ENCODE assay signal across 36 mouse cellular contexts in the genomic region with DNA sequence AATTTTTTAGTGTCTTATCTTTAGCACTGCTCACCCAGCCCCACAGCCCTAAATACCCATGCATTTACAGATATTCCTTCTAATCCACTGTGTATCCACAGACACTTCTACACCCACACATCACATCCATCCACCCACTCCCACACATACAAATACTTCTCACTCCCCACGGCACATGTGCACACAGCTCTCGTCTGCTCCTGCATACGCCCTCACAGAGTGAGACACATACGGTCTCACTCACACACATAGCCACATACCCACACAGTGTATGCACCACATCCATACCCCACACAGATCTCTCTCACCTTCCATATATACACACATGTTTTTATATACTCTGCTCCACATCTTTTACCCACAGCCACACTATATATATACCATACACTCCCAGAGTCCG. TPM values are rescaled to one million over a fixed set of nuclear protein-coding genes. Genes with fewer than 3 reads are reported as not detected.
A peak's percentile ranks its signal among the peaks of the same experiment; 100 is the strongest.
DNase-seq lines count a peak whose midpoint lies in the region; ATAC-seq and TF ChIP-seq lines count a peak whose summit lies in the region.
"Had no signal": no experiment of that assay in that cellular context is flagged by ENCODE, and none has a peak within 500 bp of the region (broad histone marks: within the 10 kb centered on the region; RNA-seq: fewer than 3 reads in every experiment).

No protein-coding gene starts in this region.

- H3K4me3 ChIP-seq in layer of hippocampus, adult 2 months, result no peak overlapping the region
- H3K4me3 ChIP-seq in forebrain, embryonic 14.5 days (ENCODE audit: low read depth, low read length), result no peak overlapping the region
- H3K4me3 ChIP-seq: embryonic facial prominence, embryonic 10.5 days; embryonic facial prominence, embryonic 13.5 days; erythroblast, embryonic 14.5 days; forebrain, embryonic 12.5 days; gastrocnemius, adult 2 months; hindbrain, embryonic 12.5 days; hindbrain, embryonic 15.5 days had no signal

- no peak for TF ChIP-seq CTCF in layer of hippocampus, adult 2 months (conservative IDR thresholded peaks at IDR 0.05)

- H3K9me3 ChIP-seq in forebrain, embryonic 14.5 days (replicated peaks; ENCODE audit: control insufficient read depth, low read length), result no peaks in the 10 kb centered on the region
- H3K9me3 ChIP-seq: embryonic facial prominence, embryonic 10.5 days; embryonic facial prominence, embryonic 13.5 days; forebrain, embryonic 12.5 days; hindbrain, embryonic 12.5 days; hindbrain, embryonic 15.5 days had no signal

- H3K36me3 ChIP-seq in forebrain, embryonic 14.5 days (ENCODE audit: control insufficient read depth, insufficient read depth, low read length), result peaks cover 27% of the 10 kb centered on the region
- H3K36me3 ChIP-seq: embryonic facial prominence, embryonic 10.5 days; embryonic facial prominence, embryonic 13.5 days had no signal

- peak in 1 of 2 experiments; percentile 39 for DNase-seq in layer of hippocampus, adult 2 months (ENCODE audit: low spot score in 2 of 2)
- no peak for DNase-seq in layer of hippocampus, adult 9-10 months (ENCODE audit: low spot score)
- DNase-seq in right cerebral cortex, adult 2 months (ENCODE audit: low spot score in 2 of 2), result peak; percentile 48 to 55
- DNase-seq in right cerebral cortex, postnatal 4 days, result no peak
- peak; percentile 57 for DNase-seq in telencephalon, adult 2 months (ENCODE audit: low read depth, low spot score)
- DNase-seq in forebrain, embryonic 14.5 days (ENCODE audit: low spot score), result no peak
- DNase-seq: adrenal gland, adult 2 months; adrenal gland, postnatal 14 days; cerebellum, adult 11-12 months; cerebellum, adult 8-10 months; cerebellum, postnatal 10 days; cerebellum, postnatal 36 days; embryo, embryonic 11 days; gastrocnemius, adult 2 months; gastrocnemius, postnatal 14 days; heart, adult 11 months had no signal

- peak overlapping the region; percentile 55; the same call in 1 of the 2 replicates for H3K27ac ChIP-seq in layer of hippocampus, adult 2 months
- no peak overlapping the region for H3K27ac ChIP-seq in forebrain, embryonic 14.5 days (ENCODE audit: low read depth, low read length)
- H3K27ac ChIP-seq: embryonic facial prominence, embryonic 10.5 days; embryonic facial prominence, embryonic 13.5 days; forebrain, embryonic 12.5 days; gastrocnemius, adult 2 months; hindbrain, embryonic 12.5 days; hindbrain, embryonic 15.5 days had no signal

- H3K27me3 ChIP-seq in forebrain, embryonic 14.5 days (replicated peaks; ENCODE audit: control insufficient read depth, insufficient read depth, low read length), result no peaks in the 10 kb centered on the region
- H3K27me3 ChIP-seq: hindbrain, embryonic 15.5 days had no signal

- H3K4me1 ChIP-seq in forebrain, embryonic 14.5 days (ENCODE audit: control insufficient read depth, insufficient read depth, low read length), result 0 out of 2 replicates have a peak, but pooled peaks cover under 1% of the 10 kb centered on the region
- H3K4me1 ChIP-seq: embryonic facial prominence, embryonic 10.5 days; embryonic facial prominence, embryonic 13.5 days had no signal

- 91% methylated on average over 5 of the region's 5 CpGs for WGBS in forebrain, embryonic 14.5 days

- no peak overlapping the region for H3K4me2 ChIP-seq in forebrain, embryonic 14.5 days (ENCODE audit: low read length)
- H3K4me2 ChIP-seq: embryonic facial prominence, embryonic 13.5 days; forebrain, embryonic 12.5 days; heart, embryonic 11.5 days; hindbrain, embryonic 12.5 days; hindbrain, embryonic 15.5 days had no signal

- no peak overlapping the region for H3K9ac ChIP-seq in forebrain, embryonic 14.5 days (ENCODE audit: low read length)
- H3K9ac ChIP-seq: embryonic facial prominence, embryonic 13.5 days; forebrain, embryonic 12.5 days; hindbrain, embryonic 12.5 days; hindbrain, embryonic 15.5 days had no signal

- ATAC-seq in forebrain, embryonic 14.5 days, result no peak
- ATAC-seq: CD4-positive, CD25-positive, alpha-beta regulatory T cell, adult 4 months; forebrain, embryonic 16.5 days had no signal

RNA-seq across cellular contexts. Expression of gene Nlgn3, which starts 10.3 kb away (rescaled TPM):
- 100 to 1,000 TPM; 178 to 182 TPM for total RNA-seq in layer of hippocampus, adult 2 months (2021)
- polyA plus RNA-seq in forebrain, embryonic 14.5 days (2014; fragmentation: Nextera tagmentation; extraction: Ambion mirVana), result 55.3 and 75.0 TPM in 2 replicates
- total RNA-seq: hematopoietic stem cell, adult 5-6 weeks had no signal
- polyA plus RNA-seq: C2C12; erythroblast, embryonic 14.5 days had no signal

RNA-seq across cellular contexts. Expression of gene Med12, which starts 35.5 kb away (rescaled TPM):
- 10 to 100 TPM; 29.5 to 36.6 TPM for total RNA-seq in layer of hippocampus, adult 2 months (2021)
- polyA plus RNA-seq in forebrain, embryonic 14.5 days (2014; fragmentation: Nextera tagmentation; extraction: Ambion mirVana), result 24.7 and 25.0 TPM in 2 replicates

RNA-seq across cellular contexts. Expression of gene Gm20489, which starts 40.5 kb away (rescaled TPM):
- total RNA-seq in layer of hippocampus, adult 2 months (2021), result not detected
- polyA plus RNA-seq in forebrain, embryonic 14.5 days (2014; fragmentation: Nextera tagmentation; extraction: Ambion mirVana), result not detected in 2 replicates
- total RNA-seq: adrenal gland, adult 2 months; adrenal gland, postnatal 14 days; adrenal gland, postnatal 4 days; gastrocnemius, adult 2 months; gastrocnemius, postnatal 14 days; gastrocnemius, postnatal 4 days; heart, adult 8-10 months; heart, postnatal 25 days; hematopoietic stem cell, adult 5-6 weeks; MEL had no signal
- polyA plus RNA-seq: adrenal gland, adult 2 months; brain, embryonic 14.5 days; C2C12; cortical plate, adult 2 months; embryonic facial prominence, embryonic 10.5 days; embryonic facial prominence, embryonic 13.5 days; erythroblast, embryonic 14.5 days; forebrain, embryonic 12.5 days; forebrain, embryonic 16.5 days; heart, embryonic 11.5 days; heart, embryonic 14.5 days; heart, postnatal 0 days; hindbrain, embryonic 12.5 days; hindbrain, embryonic 15.5 days had no signal

RNA-seq across cellular contexts. Expression of gene Il2rg, which starts 41.2 kb away (rescaled TPM):
- 1 to 10 TPM in 1 of 2 experiments, under 1 TPM in 1; 0.83 to 1.2 TPM for total RNA-seq in layer of hippocampus, adult 2 months (2021)
- 6.2 and 6.5 TPM in 2 replicates for polyA plus RNA-seq in forebrain, embryonic 14.5 days (2014; fragmentation: Nextera tagmentation; extraction: Ambion mirVana)

RNA-seq across cellular contexts. Expression of gene Gm614, which starts 45.5 kb away (rescaled TPM):
- total RNA-seq in layer of hippocampus, adult 2 months (2021), result not detected
- not detected in 2 replicates for polyA plus RNA-seq in forebrain, embryonic 14.5 days (2014; fragmentation: Nextera tagmentation; extraction: Ambion mirVana)
- total RNA-seq: adrenal gland, adult 2 months; adrenal gland, postnatal 14 days; gastrocnemius, adult 2 months; gastrocnemius, postnatal 14 days; heart, adult 8-10 months; heart, postnatal 25 days; hematopoietic stem cell, adult 5-6 weeks; MEL had no signal
- polyA plus RNA-seq: adrenal gland, adult 2 months; brain, embryonic 14.5 days; C2C12; cortical plate, adult 2 months; embryonic facial prominence, embryonic 10.5 days; embryonic facial prominence, embryonic 13.5 days; erythroblast, embryonic 14.5 days; forebrain, embryonic 12.5 days; forebrain, embryonic 16.5 days; heart, embryonic 11.5 days; heart, embryonic 14.5 days; hindbrain, embryonic 12.5 days had no signal

Comparison
In these comparisons a context has a peak if more than half of its experiments do, and no peak if none do; other contexts are left out.
1. DNase-seq: peak in right cerebral cortex, adult 2 months (2 of 2) and telencephalon, adult 2 months (single experiment); none in layer of hippocampus, adult 9-10 months (single experiment), right cerebral cortex, postnatal 4 days (single experiment) and forebrain, embryonic 14.5 days (single experiment).